Mouse (Mus musculus) cerebellum, adult 2 months (tissue): ENCODE results near the gene Chit1. TPM values are rescaled to one million over a fixed set of nuclear protein-coding genes. Genes with fewer than 3 reads are reported as not detected.

ENCODE experiments used
- DNase-seq, 2 experiments: peaks; one replicate each; pipeline ENCODE4 v3.0.0; 2021
- H3K27ac ChIP-seq: fragments of 200-500 bp; 2 replicates; pipeline ENCODE4 v1.5.1; 2012; ENCODE audit warnings: low read length, control low read depth, inconsistent platforms; ENCODE audit not compliant: insufficient read depth
- H3K27me3 ChIP-seq: fragments of 200-500 bp; 2 replicates; pipeline ENCODE4 v1.6.1; 2012; ENCODE audit warnings: inconsistent platforms, mild to moderate bottlenecking, low read length, moderate library complexity; ENCODE audit not compliant: control insufficient read depth, insufficient read depth
- H3K4me1 ChIP-seq: fragments of 200-500 bp; 2 replicates; pipeline ENCODE4 v1.6.1; 2011; ENCODE audit warnings: low read length; ENCODE audit not compliant: control insufficient read depth, insufficient read depth
- H3K4me3 ChIP-seq: fragments of 200-500 bp; replicated peaks from 2 replicates; pipeline ENCODE3; 2011; ENCODE audit warnings: mild to moderate bottlenecking, low read depth, low read length, control low read depth; ENCODE audit not compliant: insufficient read depth
- CTCF ChIP-seq: fragments of 200-500 bp; IDR thresholded peaks from 2 replicates; pipeline ENCODE4 v1.5.1; 2011; ENCODE audit warnings: low read depth, mild to moderate bottlenecking, control low read depth, low read length, moderate library complexity, borderline replicate concordance; ENCODE audit not compliant: insufficient read depth
- POLR2A ChIP-seq: fragments of 200-500 bp; IDR thresholded peaks from 2 replicates; pipeline ENCODE4 v1.6.1; 2011; ENCODE audit warnings: low read length, control low read depth, borderline replicate concordance; ENCODE audit not compliant: insufficient read depth
- WGBS: fragments of 180-500 bp; shearing (Covaris S2); methylation state at CpG from one replicate; pipeline ENCODE4 v1.1.7; 2018; 5-methylcytosine and 5-hydroxymethylcytosine counted together
- polyA plus RNA-seq: library from polyadenylated mRNA; depleted of rRNA; stranded (reverse); fragments of >200 nt; gene quantifications from 2 replicates; pipeline ENCODE4 v1.2.3, GENCODE M21; 2012

Chit1 gene
- polyA plus RNA-seq, 1 experiment, result not detected

DNA sequence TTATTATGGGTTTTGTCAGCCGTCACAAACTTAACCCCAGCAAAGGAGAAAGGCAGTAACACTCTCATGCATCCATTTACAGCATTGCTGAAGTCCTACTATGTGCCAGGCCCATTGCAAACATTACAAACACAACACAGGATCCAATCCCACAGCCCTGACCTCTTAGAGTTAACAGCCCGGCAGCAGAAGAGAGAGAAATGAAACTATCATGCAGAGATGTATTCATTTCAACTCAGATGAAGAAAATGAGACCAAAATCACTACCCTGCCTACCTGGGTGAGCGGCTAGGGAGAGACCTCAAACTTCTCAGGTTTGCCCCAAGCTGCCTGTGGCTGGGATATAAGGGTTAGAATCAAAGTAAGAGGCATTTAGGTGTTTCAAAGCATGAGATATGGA is 44.5 kb upstream of the Chit1 start:
- no peak for DNase-seq
- H3K4me3 ChIP-seq, result no peak overlapping the region
- H3K27me3 ChIP-seq, result no peaks in the 10 kb centered on the region
- no peak overlapping the region for H3K27ac ChIP-seq
- H3K4me1 ChIP-seq, result peaks cover 13% of the 10 kb centered on the region; the same call in 1 of the 2 replicates
- WGBS, result 71% methylated on average over 3 of the region's 3 CpGs
- TF ChIP-seq POLR2A (no peak), CTCF (no peak)

- H3K27ac ChIP-seq, result no peak overlapping the region
These were observed 43.9 kb upstream of the Chit1 start for GRCm38 (mm10) chr1:134067143-134067619.

GRCm38 (mm10) chr1:134070099-134070669 is 40.9 kb upstream of the Chit1 start:
- H3K27ac ChIP-seq, result no peak overlapping the region
- H3K4me3 ChIP-seq, result no peak overlapping the region
- TF ChIP-seq CTCF, result no peak
- TF ChIP-seq POLR2A, result no peak
- DNase-seq, result no peak
- H3K27me3 ChIP-seq, result no peaks in the 10 kb centered on the region
- H3K4me1 ChIP-seq, result peaks cover 5% of the 10 kb centered on the region; the same call in 1 of the 2 replicates
- 87% methylated on average over 8 of the region's 8 CpGs for WGBS

More at GRCm38 (mm10) chr1:134067143-134067619, 43.9 kb upstream of the Chit1 start:
- Histone ChIP-seq H3K4me1 (peaks cover 13% of the 10 kb centered on the region; the same call in 1 of the 2 replicates), H3K4me3 (no peak overlapping the region), H3K27me3 (no peaks in the 10 kb centered on the region)
- no peak for DNase-seq
- 23% methylated on average over 8 of the region's 8 CpGs for WGBS
- TF ChIP-seq CTCF (no peak), POLR2A (no peak)

DNA sequence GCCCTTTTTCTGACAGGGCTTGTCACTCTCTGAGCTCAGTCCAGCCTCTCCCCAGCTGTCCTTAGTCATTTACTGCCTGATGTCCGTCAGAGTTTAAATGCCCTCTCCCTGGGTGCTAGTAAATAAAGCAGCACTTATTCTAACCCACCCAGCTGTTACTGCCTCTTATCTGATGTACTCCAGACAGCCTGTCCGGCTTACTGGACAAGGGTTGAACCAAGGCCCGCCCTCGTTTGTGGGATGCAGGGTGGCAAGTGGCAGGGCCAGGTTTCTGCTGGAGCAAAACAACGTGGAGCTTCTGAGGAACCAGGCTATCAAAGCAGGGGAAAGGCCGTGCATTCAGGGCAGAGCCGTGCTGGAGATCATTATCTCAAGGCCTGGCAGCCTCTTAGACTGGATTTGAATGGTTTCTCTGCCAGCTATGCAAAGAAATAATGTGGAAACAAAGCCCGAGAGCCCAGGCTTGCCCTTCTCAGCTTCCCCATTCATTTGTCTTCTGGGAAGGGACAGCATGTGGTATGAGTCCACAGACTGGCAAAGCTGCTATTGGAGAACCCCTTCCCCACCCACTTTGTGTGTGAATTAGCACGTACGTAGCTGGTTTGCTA is 39.5 kb upstream of the Chit1 start:
- Histone ChIP-seq H3K4me1 (peaks cover 14% of the 10 kb centered on the region), H3K27ac (no peak overlapping the region), H3K27me3 (no peaks in the 10 kb centered on the region), H3K4me3 (no peak overlapping the region)
- 68% methylated on average over 10 of the region's 10 CpGs for WGBS
- TF ChIP-seq CTCF, result no peak
- no peak for TF ChIP-seq POLR2A
- no peak for DNase-seq

DNA sequence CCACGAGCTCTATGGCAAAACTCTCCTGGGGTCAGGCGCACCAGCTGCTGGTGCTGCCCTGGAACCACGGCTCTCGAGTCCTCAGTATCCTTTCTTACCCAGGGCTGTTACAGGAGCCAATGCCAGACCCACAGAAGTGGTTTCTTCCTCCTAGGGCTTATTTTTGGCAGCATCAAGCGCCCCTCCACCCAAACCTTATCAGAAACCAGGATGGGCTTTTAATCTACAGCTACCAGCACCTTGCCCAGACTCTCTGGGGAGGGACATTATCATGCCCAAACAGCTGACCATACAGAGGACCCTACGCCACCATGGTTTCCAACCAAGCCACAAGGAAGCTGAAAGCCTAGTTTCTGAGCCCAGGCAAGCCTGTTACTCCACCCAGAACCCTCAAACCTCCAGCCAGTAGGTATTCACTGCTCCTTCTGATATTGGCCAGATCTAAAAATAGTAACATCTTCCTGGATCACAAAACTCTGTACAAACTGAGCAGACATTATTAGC is 37.9 kb upstream of the Chit1 start:
- Histone ChIP-seq H3K4me3 (no peak overlapping the region), H3K4me1 (peaks cover 15% of the 10 kb centered on the region), H3K27me3 (no peaks in the 10 kb centered on the region), H3K27ac (no peak overlapping the region)
- 84% methylated on average over 6 of the region's 6 CpGs for WGBS
- no peak for DNase-seq
- TF ChIP-seq POLR2A, result no peak
- TF ChIP-seq CTCF, result no peak

DNA sequence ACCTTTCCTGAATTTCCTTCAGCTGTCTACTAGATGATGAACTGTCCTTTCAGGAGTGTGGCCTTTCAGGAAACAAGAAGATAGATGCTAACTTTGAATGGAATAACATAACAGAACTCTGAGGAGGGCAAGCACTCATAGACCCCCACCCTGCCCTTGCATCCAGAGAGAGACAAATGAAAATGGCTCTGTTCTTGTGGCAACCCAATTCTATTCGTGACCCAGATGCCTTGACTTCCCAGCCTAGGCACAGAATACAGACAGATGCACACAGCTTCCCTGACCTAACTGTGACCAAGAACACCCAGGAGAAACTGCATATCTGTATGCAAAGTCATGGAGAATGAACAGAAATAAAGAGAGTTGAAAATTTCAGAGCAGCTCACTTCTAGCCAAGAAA is 37.4 kb upstream of the Chit1 start:
- Histone ChIP-seq H3K27me3 (no peaks in the 10 kb centered on the region), H3K27ac (no peak overlapping the region), H3K4me3 (no peak overlapping the region), H3K4me1 (peaks cover 15% of the 10 kb centered on the region)
- DNase-seq, result no peak
- TF ChIP-seq CTCF, result no peak
- TF ChIP-seq POLR2A, result no peak
- WGBS, result 82% methylated on average over 1 of the region's 1 CpGs

GRCm38 (mm10) chr1:134074184-134074583 is 36.9 kb upstream of the Chit1 start:
- TF ChIP-seq POLR2A, result no peak
- no peak for TF ChIP-seq CTCF
- no peak for DNase-seq
- no peaks in the 10 kb centered on the region for H3K27me3 ChIP-seq
- no peak overlapping the region for H3K27ac ChIP-seq
- no peak overlapping the region for H3K4me3 ChIP-seq
- 60% methylated on average over 3 of the region's 3 CpGs for WGBS
- H3K4me1 ChIP-seq, result peaks cover 15% of the 10 kb centered on the region

DNA sequence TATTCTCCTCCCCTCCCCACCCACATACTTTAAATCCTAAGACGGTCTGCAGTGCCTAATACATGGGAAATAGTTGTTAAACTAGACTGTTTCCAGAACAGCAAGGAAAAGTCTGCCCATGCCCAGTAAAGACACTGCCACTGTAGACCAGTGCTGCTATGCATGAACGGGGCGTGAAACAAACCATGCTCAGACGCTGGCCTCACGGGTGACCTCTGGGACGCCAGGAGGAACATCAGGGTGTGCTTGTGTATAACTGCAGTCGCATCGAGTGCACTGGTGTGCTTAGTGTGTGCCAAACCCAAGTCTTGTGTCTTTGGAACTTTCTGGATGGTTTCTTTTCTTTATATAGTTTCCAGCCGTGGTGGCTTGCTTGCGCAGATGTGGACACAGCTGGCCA is 36.4 kb upstream of the Chit1 start:
- no peak for DNase-seq
- Histone ChIP-seq H3K27ac (no peak overlapping the region), H3K4me3 (no peak overlapping the region), H3K27me3 (no peaks in the 10 kb centered on the region), H3K4me1 (peaks cover 15% of the 10 kb centered on the region)
- WGBS, result 88% methylated on average over 10 of the region's 10 CpGs
- TF ChIP-seq POLR2A (no peak), CTCF (no peak)
